Mouse (Mus musculus): ENCODE results near the gene Zfpm1.

GRCm38 (mm10) chr8:122368494-122368893 lies 86.6 kb downstream of the Zfpm1 start:
- no peak for TF ChIP-seq POLR2A (IDR thresholded peaks at IDR 0.05; ENCODE audit: borderline replicate concordance, low read depth, low read length)
- no peak for TF ChIP-seq CTCF (IDR thresholded peaks at IDR 0.05; ENCODE audit: low read depth, low read length)

All from bone marrow macrophage, adult 2 months (primary cell).